Mouse (Mus musculus) bone marrow, adult 2 months (tissue): ENCODE results near the gene Lypd6.

Experiments used
- CTCF ChIP-seq: fragments of 200-500 bp; IDR thresholded peaks from 2 replicates; pipeline ENCODE4 v1.5.1; 2011; ENCODE audit warnings: low read length, control low read depth; ENCODE audit not compliant: control insufficient read depth, insufficient read depth
- POLR2A ChIP-seq: fragments of 200-500 bp; IDR thresholded peaks from 2 replicates; pipeline ENCODE4 v1.6.1; 2011; ENCODE audit warnings: low read depth, mild to moderate bottlenecking, control low read depth, low read length, borderline replicate concordance; ENCODE audit not compliant: control insufficient read depth

DNA sequence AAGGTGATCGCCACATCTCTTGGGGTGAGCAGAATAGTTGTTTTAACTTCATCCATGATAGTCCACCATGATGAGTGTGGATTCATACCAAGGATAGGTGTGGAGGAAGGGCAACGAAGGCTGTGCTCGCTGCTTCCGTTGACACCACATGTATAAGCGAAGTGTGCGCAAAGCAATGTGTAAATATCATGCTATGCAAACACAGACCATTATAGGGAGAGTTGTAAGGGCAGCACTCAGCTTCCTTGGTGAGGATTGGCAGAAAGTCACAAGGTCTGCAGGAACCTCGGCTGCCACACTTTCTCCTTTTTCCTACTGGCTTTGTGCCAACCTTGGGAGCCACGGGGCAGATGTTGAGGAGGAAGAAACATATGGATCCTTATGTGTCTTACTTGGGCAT lies 97.4 kb downstream of the Lypd6 start:
- no peak for TF ChIP-seq CTCF
- TF ChIP-seq POLR2A = no peak
